Comparison of ENCODE assay signal across 21 mouse cellular contexts in the genomic region with DNA sequence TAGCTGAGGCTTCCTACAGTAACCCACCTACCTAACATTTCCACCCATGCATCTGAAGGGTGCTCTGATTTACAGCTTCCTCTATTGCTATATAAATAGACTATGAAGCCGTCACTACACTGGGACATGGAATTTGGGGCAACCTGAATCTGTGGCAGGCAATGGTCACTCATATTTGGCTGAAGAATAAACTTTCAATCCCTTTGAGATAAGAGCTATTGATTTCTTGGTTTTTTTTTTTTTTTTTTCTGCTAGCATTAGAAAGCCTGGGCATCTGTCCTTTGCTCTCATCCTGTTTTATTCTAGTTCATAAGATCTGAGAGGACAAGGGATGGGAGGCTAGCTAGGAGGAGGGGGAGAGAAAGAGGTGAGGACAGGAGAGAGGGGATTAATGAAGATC.
DNase-seq lines count a peak whose midpoint lies in the region; ATAC-seq lines count a peak whose summit lies in the region.
"Had no signal": no experiment of that assay in that cellular context is flagged by ENCODE, and none has a peak within 500 bp of the region (broad histone marks: within the 10 kb centered on the region; RNA-seq: fewer than 3 reads in every experiment).

No protein-coding gene starts in this region.

- peak overlapping the region; percentile 54 for H3K27ac ChIP-seq in heart, embryonic 11.5 days (ENCODE audit: low read depth, low read length)
- H3K27ac ChIP-seq in heart, embryonic 15.5 days = peak overlapping the region; percentile 75
- H3K27ac ChIP-seq in midbrain, embryonic 13.5 days = 0 out of 2 replicates have a peak overlapping the region, but pooled peaks have one; percentile 7
- H3K27ac ChIP-seq in midbrain, embryonic 10.5 days (replicated peaks) = no peak overlapping the region
- H3K27ac ChIP-seq: embryonic facial prominence, embryonic 13.5 days; forebrain, embryonic 12.5 days; hindbrain, embryonic 14.5 days had no signal

- H3K27me3 ChIP-seq in heart, embryonic 11.5 days (ENCODE audit: control insufficient read depth, insufficient read depth, low read length) = no peaks in the 10 kb centered on the region
- H3K27me3 ChIP-seq in heart, embryonic 15.5 days = no peaks in the 10 kb centered on the region
- H3K27me3 ChIP-seq in midbrain, embryonic 13.5 days = no peaks in the 10 kb centered on the region
- no peaks in the 10 kb centered on the region for H3K27me3 ChIP-seq in midbrain, embryonic 10.5 days (ENCODE audit: low read depth, poor library complexity, severe bottlenecking)
- H3K27me3 ChIP-seq: CH12.LX; embryonic facial prominence, embryonic 13.5 days; forebrain, embryonic 12.5 days had no signal

- H3K4me1 ChIP-seq in heart, embryonic 11.5 days (ENCODE audit: control insufficient read depth, insufficient read depth, low read length) = peaks cover 14% of the 10 kb centered on the region; the same call in 1 of the 2 replicates
- peaks cover 19% of the 10 kb centered on the region for H3K4me1 ChIP-seq in heart, embryonic 15.5 days (replicated peaks)
- H3K4me1 ChIP-seq in midbrain, embryonic 13.5 days (replicated peaks) = peaks cover 12% of the 10 kb centered on the region; the same call in 1 of the 2 replicates
- 0 out of 2 replicates have a peak, but pooled peaks cover 7% of the 10 kb centered on the region for H3K4me1 ChIP-seq in midbrain, embryonic 10.5 days
- H3K4me1 ChIP-seq: embryonic facial prominence, embryonic 13.5 days; forebrain, embryonic 12.5 days had no signal

- H3K36me3 ChIP-seq in heart, embryonic 11.5 days (ENCODE audit: control insufficient read depth, insufficient read depth, low read length) = no peaks in the 10 kb centered on the region
- H3K36me3 ChIP-seq in heart, embryonic 15.5 days = no peaks in the 10 kb centered on the region
- no peaks in the 10 kb centered on the region for H3K36me3 ChIP-seq in midbrain, embryonic 13.5 days
- H3K36me3 ChIP-seq in midbrain, embryonic 10.5 days = no peaks in the 10 kb centered on the region
- H3K36me3 ChIP-seq: embryonic facial prominence, embryonic 13.5 days had no signal

- DNase-seq in heart, postnatal 10 days = no peak
- DNase-seq in heart, postnatal 14 days = no peak
- no peak for DNase-seq in midbrain, embryonic 10.5 days (ENCODE audit: low spot score)
- no peak for DNase-seq in lung, postnatal 10 days
- DNase-seq: adrenal gland, postnatal 14 days; cerebellum, adult 18-20 months; cerebellum, adult 9-11 months; cerebellum, postnatal 36 days; gastrocnemius, postnatal 10 days; kidney, adult 2 months had no signal

- WGBS in heart, embryonic 11.5 days (ENCODE audit: insufficient replicate concordance) = 34% methylated on average over 1 of the region's 1 CpGs
- 17% methylated on average over 1 of the region's 1 CpGs for WGBS in heart, embryonic 15.5 days
- 72% methylated on average over 1 of the region's 1 CpGs for WGBS in midbrain, embryonic 13.5 days
- WGBS in midbrain, embryonic 10.5 days = 82% methylated on average over 1 of the region's 1 CpGs

- H3K9me3 ChIP-seq in heart, embryonic 11.5 days (replicated peaks; ENCODE audit: control insufficient read depth, low read length) = no peaks in the 10 kb centered on the region
- no peaks in the 10 kb centered on the region for H3K9me3 ChIP-seq in heart, embryonic 15.5 days (replicated peaks)
- no peaks in the 10 kb centered on the region for H3K9me3 ChIP-seq in midbrain, embryonic 13.5 days
- H3K9me3 ChIP-seq in midbrain, embryonic 10.5 days (replicated peaks) = no peaks in the 10 kb centered on the region
- H3K9me3 ChIP-seq: embryonic facial prominence, embryonic 13.5 days; forebrain, embryonic 12.5 days had no signal

- intact Hi-C loops in heart, postnatal 10 days (cut with DNase I) = no loop called here
- intact Hi-C loops in heart, postnatal 14 days (cut with DNase I) = no loop called here

- H3K4me2 ChIP-seq in heart, embryonic 11.5 days = peak overlapping the region; percentile 21; the same call in 1 of the 2 replicates
- H3K4me2 ChIP-seq in heart, embryonic 15.5 days = no peak overlapping the region
- no peak overlapping the region for H3K4me2 ChIP-seq in midbrain, embryonic 13.5 days (replicated peaks)
- H3K4me2 ChIP-seq: embryonic facial prominence, embryonic 13.5 days; forebrain, embryonic 12.5 days; hindbrain, embryonic 14.5 days had no signal

- H3K4me3 ChIP-seq in heart, embryonic 11.5 days (ENCODE audit: low read depth, low read length) = no peak overlapping the region
- H3K4me3 ChIP-seq in heart, embryonic 15.5 days = no peak overlapping the region
- H3K4me3 ChIP-seq in midbrain, embryonic 13.5 days (replicated peaks) = no peak overlapping the region
- H3K4me3 ChIP-seq in midbrain, embryonic 10.5 days = no peak overlapping the region
- H3K4me3 ChIP-seq: embryonic facial prominence, embryonic 13.5 days; forebrain, embryonic 12.5 days had no signal

- no peak for ATAC-seq in heart, embryonic 11.5 days (replicated peaks; ENCODE audit: insufficient number of reproducible peaks, low FRiP score, low TSS enrichment)
- no peak; the same call in 1 of the 2 replicates for ATAC-seq in heart, embryonic 15.5 days (replicated peaks; ENCODE audit: insufficient number of reproducible peaks, insufficient read depth, low FRiP score, low read depth)
- ATAC-seq in midbrain, embryonic 13.5 days = no peak
- ATAC-seq: activated CD4-positive, CD25-positive, alpha-beta regulatory T cell, adult 4 months; forebrain, embryonic 16.5 days; intestine, embryonic 16.5 days; Patski had no signal

- H3K9ac ChIP-seq in heart, embryonic 11.5 days (ENCODE audit: low read depth, low read length) = no peak overlapping the region
- H3K9ac ChIP-seq in heart, embryonic 15.5 days = no peak overlapping the region
- H3K9ac ChIP-seq in midbrain, embryonic 13.5 days (replicated peaks) = no peak overlapping the region
- H3K9ac ChIP-seq: embryonic facial prominence, embryonic 13.5 days; forebrain, embryonic 12.5 days; hindbrain, embryonic 14.5 days had no signal
